Mouse (Mus musculus): ENCODE measurements around the gene Whrn.

DNA sequence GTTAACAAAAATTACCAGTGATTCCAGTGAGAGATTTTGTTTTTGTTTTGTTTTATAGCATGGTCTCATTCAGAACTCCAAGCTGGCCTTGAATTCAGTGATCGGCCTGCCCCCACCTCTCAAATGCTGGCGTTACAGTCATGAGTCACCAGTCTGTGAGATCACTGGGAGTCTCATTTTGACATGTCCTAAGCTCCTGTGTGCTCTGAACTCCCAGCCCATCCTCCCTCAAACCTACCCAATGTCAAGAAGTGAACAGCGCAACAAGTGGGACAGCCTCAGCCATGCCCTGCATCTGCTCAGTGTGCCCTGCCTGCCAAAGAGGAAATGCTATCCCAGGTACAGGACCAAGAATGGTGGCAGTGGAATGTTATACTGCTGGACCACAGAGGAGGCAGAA is 110.5 kb downstream of the Whrn start:
- TF ChIP-seq CTCF (IDR thresholded peaks at IDR 0.05; ENCODE audit: low read depth) (no peak), EP300 (IDR thresholded peaks at IDR 0.05; ENCODE audit: low read depth) (no peak)
